Mouse (Mus musculus): ENCODE measurements around the gene Lmx1b. TPM values are rescaled to one million over a fixed set of nuclear protein-coding genes. Genes with fewer than 3 reads are reported as not detected.

The Lmx1b gene
- polyA plus RNA-seq, 1 experiment from 2014 or later, result 0.84 TPM

- H3K27ac ChIP-seq, result no peak overlapping the region
- peaks cover 19% of the 10 kb centered on the region for H3K4me1 ChIP-seq
- no peak for ATAC-seq (ENCODE audit: low FRiP score)
- WGBS, result 81% methylated on average over 4 of the region's 4 CpGs
- H3K4me3 ChIP-seq (replicated peaks), result no peak overlapping the region
- no peaks in the 10 kb centered on the region for H3K36me3 ChIP-seq (replicated peaks)
- H3K9me3 ChIP-seq, result no peaks in the 10 kb centered on the region
- H3K27me3 ChIP-seq, result peaks cover 28% of the 10 kb centered on the region; the same call in 1 of the 2 replicates
- no peak overlapping the region for H3K9ac ChIP-seq
- no peak overlapping the region for H3K4me2 ChIP-seq
These were observed 24.4 kb upstream of the Lmx1b start for GRCm38 (mm10) chr2:33664661-33665060.

- no peak overlapping the region for H3K27ac ChIP-seq
- no peaks in the 10 kb centered on the region for H3K27me3 ChIP-seq
These were observed 18.9 kb upstream of the Lmx1b start for GRCm38 (mm10) chr2:33659288-33659629.

DNA sequence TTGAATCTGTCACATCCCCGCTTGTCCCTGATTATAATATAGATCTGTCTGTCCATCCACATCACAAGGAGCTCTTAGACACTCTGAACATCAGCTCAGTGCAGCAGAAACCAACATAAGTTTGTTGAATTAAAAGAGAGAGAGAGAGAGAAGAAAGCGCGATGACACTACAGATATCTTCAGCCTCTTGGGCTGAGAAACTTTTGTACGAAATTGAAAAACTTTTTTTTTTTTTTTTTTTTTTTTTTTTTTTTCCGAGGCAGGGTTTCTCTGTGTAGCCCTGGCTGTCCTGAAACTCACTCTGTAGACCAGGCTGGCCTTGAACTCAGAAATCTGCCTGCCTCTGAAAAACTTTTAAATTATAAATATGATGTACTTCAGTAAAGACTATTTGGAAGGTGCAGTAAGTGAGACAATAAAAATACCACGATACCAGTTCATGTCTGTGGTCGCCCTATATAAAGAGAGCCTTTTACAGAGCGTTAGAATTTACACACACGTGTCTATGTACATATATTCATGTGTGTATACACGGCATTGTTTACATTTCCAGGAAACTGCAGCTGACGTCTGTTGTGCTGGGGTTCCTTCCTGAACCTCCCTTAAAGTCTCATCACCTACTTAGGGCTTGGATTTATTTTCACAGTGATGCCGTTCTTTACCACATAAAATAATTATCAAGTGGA lies 18.4 kb upstream of the Lmx1b start:
- WGBS, result 55% methylated on average over 12 of the region's 12 CpGs
- Histone ChIP-seq H3K4me1 (peaks cover 5% of the 10 kb centered on the region; the same call in 1 of the 2 replicates), H3K9me3 (no peaks in the 10 kb centered on the region), H3K27ac (no peak overlapping the region), H3K4me3 (replicated peaks) (0 out of 2 replicates have a peak overlapping the region, but pooled peaks have one; percentile 11), H3K4me2 (peak overlapping the region; percentile 43), H3K36me3 (replicated peaks) (no peaks in the 10 kb centered on the region), H3K9ac (no peak overlapping the region), H3K27me3 (no peaks in the 10 kb centered on the region)
- ATAC-seq (ENCODE audit: low FRiP score), result peak; percentile 17; the same call in 1 of the 2 replicates

More at GRCm38 (mm10) chr2:33659288-33659629, 18.9 kb upstream of the Lmx1b start:
- Histone ChIP-seq H3K36me3 (replicated peaks) (no peaks in the 10 kb centered on the region), H3K4me3 (replicated peaks) (0 out of 2 replicates have a peak overlapping the region, but pooled peaks have one; percentile 11), H3K9ac (no peak overlapping the region), H3K9me3 (no peaks in the 10 kb centered on the region), H3K4me2 (peak overlapping the region; percentile 43), H3K4me1 (peaks cover 5% of the 10 kb centered on the region; the same call in 1 of the 2 replicates)
- WGBS, result 4% methylated on average over 7 of the region's 7 CpGs
- peak; percentile 71 for ATAC-seq (ENCODE audit: low FRiP score)

GRCm38 (mm10) chr2:33652517-33653198 lies 12.3 kb upstream of the Lmx1b start:
- Histone ChIP-seq H3K27me3 (peaks cover 44% of the 10 kb centered on the region), H3K4me1 (no peaks in the 10 kb centered on the region), H3K4me2 (no peak overlapping the region), H3K9me3 (no peaks in the 10 kb centered on the region), H3K27ac (no peak overlapping the region), H3K9ac (no peak overlapping the region), H3K36me3 (replicated peaks) (no peaks in the 10 kb centered on the region), H3K4me3 (replicated peaks) (no peak overlapping the region)
- no peak for ATAC-seq (ENCODE audit: low FRiP score)
- 79% methylated on average over 22 of the region's 22 CpGs for WGBS

DNA sequence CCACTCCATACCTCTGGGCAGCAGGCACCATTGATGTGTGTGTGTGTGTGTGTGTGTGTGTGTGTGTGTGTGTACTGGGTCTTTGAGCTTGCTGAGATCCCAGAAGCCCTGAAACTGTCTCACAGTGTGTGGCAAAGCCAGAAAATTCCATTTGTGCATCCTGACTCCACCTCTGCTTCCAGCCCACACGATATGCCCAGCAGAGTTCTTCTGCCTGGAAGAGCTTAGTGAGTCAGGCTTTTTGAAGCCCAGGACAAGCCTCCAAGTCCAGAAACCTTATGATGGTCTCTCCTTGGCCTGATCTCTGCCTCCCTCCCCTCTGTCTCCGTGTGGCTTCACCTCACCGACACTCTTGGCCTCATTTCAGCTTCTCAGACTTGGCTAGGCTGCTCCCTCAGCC lies 9.1 kb upstream of the Lmx1b start:
- H3K27ac ChIP-seq, result no peak overlapping the region

GRCm38 (mm10) chr2:33648894-33649293 lies 8.6 kb upstream of the Lmx1b start:
- peaks cover 82% of the 10 kb centered on the region for H3K27me3 ChIP-seq
- H3K9me3 ChIP-seq, result no peaks in the 10 kb centered on the region
- ATAC-seq (ENCODE audit: low FRiP score), result no peak
- no peak overlapping the region for H3K27ac ChIP-seq
- H3K36me3 ChIP-seq (replicated peaks), result no peaks in the 10 kb centered on the region
- H3K4me2 ChIP-seq, result no peak overlapping the region
- WGBS, result 20% methylated on average over 4 of the region's 4 CpGs
- H3K4me3 ChIP-seq (replicated peaks), result no peak overlapping the region
- H3K9ac ChIP-seq, result no peak overlapping the region
- peaks cover 9% of the 10 kb centered on the region for H3K4me1 ChIP-seq

More for the DNA sequence above, 9.1 kb upstream of the Lmx1b start:
- no peak overlapping the region for H3K4me2 ChIP-seq
- 69% methylated on average over 3 of the region's 3 CpGs for WGBS
- no peaks in the 10 kb centered on the region for H3K9me3 ChIP-seq
- ATAC-seq (ENCODE audit: low FRiP score), result no peak
- H3K4me3 ChIP-seq (replicated peaks), result no peak overlapping the region
- H3K9ac ChIP-seq, result no peak overlapping the region
- no peaks in the 10 kb centered on the region for H3K36me3 ChIP-seq (replicated peaks)
- H3K27me3 ChIP-seq, result peaks cover 77% of the 10 kb centered on the region
- H3K4me1 ChIP-seq, result peaks cover 9% of the 10 kb centered on the region

DNA sequence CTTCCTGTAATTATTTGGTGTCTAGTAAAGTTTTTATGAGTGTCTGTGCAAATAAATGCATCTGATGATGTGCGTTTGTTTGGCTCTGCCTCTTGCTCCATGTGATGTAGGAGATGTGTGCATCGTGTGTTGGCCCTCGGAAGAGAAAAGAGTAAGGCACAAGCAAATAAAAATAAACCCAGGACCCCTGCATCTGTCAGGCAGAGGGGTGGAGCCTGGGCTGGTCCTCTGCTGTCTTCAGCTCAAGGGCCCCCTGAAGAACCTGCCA lies 5.9 kb upstream of the Lmx1b start:
- H3K4me3 ChIP-seq (replicated peaks), result no peak overlapping the region
- H3K4me1 ChIP-seq, result peaks cover 16% of the 10 kb centered on the region
- H3K9ac ChIP-seq, result no peak overlapping the region
- no peak overlapping the region for H3K4me2 ChIP-seq
- ATAC-seq (ENCODE audit: low FRiP score), result no peak
- H3K27me3 ChIP-seq, result peaks cover 95% of the 10 kb centered on the region
- H3K9me3 ChIP-seq, result no peaks in the 10 kb centered on the region
- H3K36me3 ChIP-seq (replicated peaks), result no peaks in the 10 kb centered on the region
- no peak overlapping the region for H3K27ac ChIP-seq
- 1% methylated on average over 3 of the region's 3 CpGs for WGBS

DNA sequence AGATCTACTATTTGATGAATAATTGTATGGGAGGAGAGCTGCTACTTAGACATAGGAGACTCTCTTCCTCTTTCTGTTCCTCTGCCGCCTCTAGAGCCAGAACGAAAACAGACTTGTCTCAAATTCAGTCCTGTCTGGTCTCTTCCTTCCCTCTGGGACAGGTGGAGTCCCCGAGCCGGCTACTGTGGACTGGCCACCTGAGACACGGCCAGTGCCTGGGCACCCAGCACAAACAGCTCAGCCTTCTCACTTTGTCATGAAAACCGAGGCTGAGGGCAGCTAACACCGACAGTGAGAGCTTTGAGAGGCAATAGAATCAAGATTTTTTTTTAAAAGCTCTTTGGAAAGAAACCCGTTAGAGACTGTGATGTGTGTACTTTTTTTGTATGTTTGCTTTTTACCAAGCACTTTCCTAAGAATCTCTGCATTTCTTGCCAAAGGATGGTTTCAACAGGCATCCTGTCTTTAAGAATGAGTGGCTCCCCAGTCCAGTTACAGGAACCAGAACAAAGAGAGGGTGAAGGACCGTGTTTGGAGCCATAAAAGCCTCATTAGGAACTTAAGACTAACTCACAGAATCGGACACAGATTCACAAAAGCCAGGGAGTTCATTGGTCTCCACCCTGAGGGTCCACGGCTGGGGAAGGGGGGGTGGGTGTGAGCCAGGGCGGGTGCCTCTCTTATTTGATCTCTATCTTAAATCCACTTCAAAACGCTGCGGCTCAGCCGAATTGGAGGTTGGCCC lies 5.4 kb upstream of the Lmx1b start:
- H3K9me3 ChIP-seq, result no peaks in the 10 kb centered on the region
- no peaks in the 10 kb centered on the region for H3K36me3 ChIP-seq (replicated peaks)
- no peak overlapping the region for H3K27ac ChIP-seq
- no peak overlapping the region for H3K9ac ChIP-seq
- peaks cover 20% of the 10 kb centered on the region for H3K4me1 ChIP-seq
- H3K4me2 ChIP-seq, result no peak overlapping the region
- no peak overlapping the region for H3K4me3 ChIP-seq (replicated peaks)
- H3K27me3 ChIP-seq, result peaks cover 99% of the 10 kb centered on the region
- ATAC-seq (ENCODE audit: low FRiP score), result no peak
- WGBS, result under 1% methylated on average over 15 of the region's 15 CpGs

DNA sequence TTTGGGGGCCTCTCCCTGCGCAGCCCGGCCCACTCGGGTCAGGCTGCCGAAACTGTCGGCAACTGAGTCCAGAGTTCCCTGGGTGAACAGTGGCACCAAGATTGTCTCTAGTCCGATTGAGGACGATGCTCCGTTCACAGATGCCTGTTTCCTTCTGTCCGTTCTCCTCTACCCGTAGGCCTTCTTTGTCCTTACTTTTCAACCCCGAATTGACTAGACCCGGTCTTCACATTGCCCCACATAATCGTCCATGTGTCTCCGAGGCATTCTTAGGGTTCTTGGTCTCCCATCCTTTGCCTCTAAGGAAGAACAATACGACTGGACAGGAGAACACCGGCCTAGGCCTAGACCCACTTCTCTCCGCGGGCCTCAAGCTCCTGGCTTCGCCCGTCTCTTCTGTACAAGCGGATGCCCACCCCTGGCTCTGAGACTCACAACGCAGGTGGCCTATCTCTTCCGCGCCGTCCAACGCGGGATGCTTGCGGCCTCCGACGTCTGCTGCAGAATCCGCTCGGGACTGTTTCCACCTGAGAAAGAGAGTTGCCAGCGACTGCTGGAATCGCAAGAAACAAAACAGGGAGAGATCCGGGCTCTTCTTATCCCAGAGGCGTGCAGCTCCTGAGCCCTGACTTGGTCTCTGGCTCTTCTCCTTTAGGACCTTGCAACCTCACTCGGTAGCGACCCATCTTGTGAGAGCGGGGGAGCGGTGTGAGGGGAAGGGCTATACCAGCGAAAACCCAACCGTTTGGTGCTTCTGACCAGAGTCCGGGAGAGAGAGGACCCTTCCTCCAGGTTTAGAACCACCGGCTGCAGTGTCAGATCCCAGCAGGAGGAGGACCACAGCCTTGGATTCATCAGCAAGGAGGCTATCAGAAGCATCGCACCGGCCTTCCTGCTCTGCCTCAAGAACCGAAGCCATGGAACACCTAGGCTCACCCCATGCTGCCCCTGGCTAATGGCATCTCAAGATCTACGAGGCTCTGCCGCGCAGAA lies 3.7 kb upstream of the Lmx1b start:
- Histone ChIP-seq H3K27ac (no peak overlapping the region), H3K4me3 (replicated peaks) (no peak overlapping the region), H3K4me1 (peaks cover 37% of the 10 kb centered on the region), H3K4me2 (no peak overlapping the region), H3K9ac (no peak overlapping the region), H3K9me3 (no peaks in the 10 kb centered on the region), H3K27me3 (peaks cover 100% of the 10 kb centered on the region), H3K36me3 (replicated peaks) (no peaks in the 10 kb centered on the region)
- 6% methylated on average over 50 of the region's 50 CpGs for WGBS
- ATAC-seq (ENCODE audit: low FRiP score), result no peak

DNA sequence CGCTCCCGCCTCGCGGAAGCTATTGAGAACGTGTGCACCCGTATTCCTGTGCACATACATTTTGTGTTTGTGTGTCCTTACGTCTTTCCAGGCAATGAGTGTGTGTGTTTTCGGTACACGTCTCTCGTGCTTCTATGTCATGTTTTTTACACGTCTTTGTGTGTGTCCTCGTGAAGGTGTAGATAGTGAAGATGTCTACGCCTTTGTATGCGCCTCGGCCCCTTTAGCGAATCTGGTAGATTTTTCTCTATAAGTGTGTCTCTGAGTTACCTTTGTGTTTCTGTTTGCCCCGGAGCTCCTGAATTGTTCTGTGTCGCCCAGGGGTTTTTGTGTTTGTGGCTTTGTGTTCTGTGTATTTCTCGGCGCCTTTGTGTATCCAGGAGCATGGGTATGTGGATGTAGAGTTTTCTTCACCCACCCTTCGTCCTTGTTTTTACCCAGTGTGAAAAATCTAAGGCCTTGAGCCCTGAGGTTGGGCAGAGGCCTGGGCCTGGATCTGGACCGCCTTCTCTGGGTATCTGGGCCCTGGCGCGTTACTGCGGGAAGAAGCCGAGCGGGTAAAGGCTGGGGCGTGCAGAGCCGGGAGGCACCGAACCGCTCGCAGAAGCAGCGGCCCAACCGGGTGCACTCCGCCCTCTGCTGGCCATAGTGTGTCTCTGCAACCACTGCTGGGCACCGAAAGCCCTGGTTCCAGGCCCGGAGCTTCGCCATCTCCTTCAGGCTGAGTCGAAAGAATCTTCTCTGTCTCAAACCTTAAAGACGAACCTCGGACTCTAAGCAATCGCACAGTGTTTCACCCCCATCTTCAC lies 2.5 kb upstream of the Lmx1b start:
- WGBS, result 1% methylated on average over 42 of the region's 42 CpGs
- Histone ChIP-seq H3K9ac (no peak overlapping the region; the same call in 1 of the 2 replicates), H3K4me2 (peak overlapping the region; percentile 33), H3K9me3 (no peaks in the 10 kb centered on the region), H3K27ac (no peak overlapping the region), H3K27me3 (peaks cover 100% of the 10 kb centered on the region), H3K36me3 (replicated peaks) (no peaks in the 10 kb centered on the region), H3K4me3 (replicated peaks) (peak overlapping the region; percentile 25), H3K4me1 (peaks cover 39% of the 10 kb centered on the region)
- ATAC-seq (ENCODE audit: low FRiP score), result peak; percentile 34

Measured in forebrain, embryonic 12.5 days (tissue).